In the genomic region with DNA sequence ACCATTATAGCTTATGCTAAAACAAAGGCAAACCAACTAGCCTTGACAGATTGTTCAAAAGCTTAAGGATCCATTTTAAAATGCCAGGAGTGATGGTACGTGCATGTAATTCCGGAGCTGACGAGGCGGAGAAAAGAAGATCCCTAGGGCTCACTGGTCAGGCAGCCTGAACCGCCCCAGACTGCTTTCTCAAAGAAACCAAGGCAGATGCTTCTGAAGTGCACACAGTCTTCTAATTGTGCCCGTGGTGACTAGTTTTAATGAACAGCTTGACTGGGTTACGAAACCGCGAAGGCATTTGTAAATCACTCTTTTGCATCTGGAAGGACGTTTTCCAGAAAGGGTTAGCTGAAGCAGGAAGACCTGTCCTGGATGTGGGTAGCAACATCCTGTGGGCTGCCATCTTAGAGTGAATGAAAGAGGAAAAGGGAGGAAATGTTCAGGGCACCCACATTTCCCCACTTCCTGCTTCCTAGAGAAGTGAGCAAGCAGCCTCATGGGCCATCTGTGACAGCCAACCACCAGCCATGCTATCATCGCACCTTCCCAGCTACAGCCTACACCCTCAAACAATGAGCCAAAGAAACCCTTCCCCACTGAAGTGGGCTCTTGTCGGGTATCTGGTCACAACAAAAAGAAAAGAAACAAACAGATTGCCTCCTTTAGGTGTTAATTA, we compare ENCODE assay signal across 12 mouse cellular contexts.
A peak's percentile ranks its signal among the peaks of the same experiment; 100 is the strongest.
DNase-seq lines count a peak whose midpoint lies in the region; ATAC-seq and TF ChIP-seq lines count a peak whose summit lies in the region.
"Had no signal": no experiment of that assay in that cellular context is flagged by ENCODE, and none has a peak within 500 bp of the region (broad histone marks: within the 10 kb centered on the region; RNA-seq: fewer than 3 reads in every experiment).

No protein-coding gene starts in this region.

- TF ChIP-seq CTCF in gastrocnemius, adult 2 months (IDR thresholded peaks at IDR 0.05): no peak

- peak; percentile 60; the same call in 1 of the 2 replicates for ATAC-seq in midbrain, embryonic 13.5 days
- ATAC-seq: forebrain, postnatal 0 days; liver, embryonic 12.5 days had no signal

- 75% methylated on average over 12 of the region's 12 CpGs for WGBS in midbrain, embryonic 13.5 days
- 78% methylated on average over 12 of the region's 12 CpGs for WGBS in midbrain, embryonic 10.5 days
- WGBS in heart, embryonic 10.5 days: 82% methylated on average over 12 of the region's 12 CpGs

- H3K27me3 ChIP-seq in midbrain, embryonic 13.5 days: no peaks in the 10 kb centered on the region
- no peaks in the 10 kb centered on the region for H3K27me3 ChIP-seq in midbrain, embryonic 10.5 days (ENCODE audit: low read depth, poor library complexity, severe bottlenecking)
- H3K27me3 ChIP-seq in heart, embryonic 10.5 days (ENCODE audit: insufficient read depth, poor library complexity, severe bottlenecking): no peaks in the 10 kb centered on the region
- H3K27me3 ChIP-seq: liver, embryonic 12.5 days had no signal

- H3K4me3 ChIP-seq in gastrocnemius, adult 2 months: no peak overlapping the region
- no peak overlapping the region for H3K4me3 ChIP-seq in midbrain, embryonic 13.5 days (replicated peaks)
- H3K4me3 ChIP-seq in midbrain, embryonic 10.5 days: no peak overlapping the region
- no peak overlapping the region for H3K4me3 ChIP-seq in heart, embryonic 10.5 days
- H3K4me3 ChIP-seq: liver, embryonic 12.5 days had no signal

- H3K9ac ChIP-seq in midbrain, embryonic 13.5 days (replicated peaks): no peak overlapping the region
- H3K9ac ChIP-seq: forebrain, postnatal 0 days; liver, embryonic 12.5 days had no signal

- no peak overlapping the region for H3K4me2 ChIP-seq in midbrain, embryonic 13.5 days (replicated peaks)
- H3K4me2 ChIP-seq: liver, embryonic 12.5 days had no signal

- DNase-seq in gastrocnemius, adult 2 months: no peak
- no peak for DNase-seq in gastrocnemius, adult 18-20 months (ENCODE audit: low spot score)
- no peak for DNase-seq in midbrain, embryonic 10.5 days (ENCODE audit: low spot score)
- DNase-seq in R1 (ENCODE audit: low read depth, low spot score): peak; percentile 35
- peak; percentile 16 to 56 for DNase-seq in left cerebral cortex, adult 9 months (ENCODE audit: low spot score in 2 of 2)
- no peak for DNase-seq in T-cell, adult 2 months (ENCODE audit: low spot score)
- DNase-seq in heart, embryonic 10.5 days (ENCODE audit: low spot score): no peak
- DNase-seq: adrenal gland, postnatal 36 days; forebrain, postnatal 0 days; heart, adult 11 months had no signal

- no peaks in the 10 kb centered on the region for H3K36me3 ChIP-seq in midbrain, embryonic 13.5 days
- H3K36me3 ChIP-seq in midbrain, embryonic 10.5 days: no peaks in the 10 kb centered on the region
- H3K36me3 ChIP-seq in heart, embryonic 10.5 days: no peaks in the 10 kb centered on the region
- H3K36me3 ChIP-seq: liver, embryonic 12.5 days had no signal

- intact Hi-C loops in gastrocnemius, adult 2 months (cut with DNase I): no loop called here

- no peaks in the 10 kb centered on the region for H3K4me1 ChIP-seq in midbrain, embryonic 13.5 days (replicated peaks)
- H3K4me1 ChIP-seq in midbrain, embryonic 10.5 days: no peaks in the 10 kb centered on the region
- H3K4me1 ChIP-seq in heart, embryonic 10.5 days: no peaks in the 10 kb centered on the region
- H3K4me1 ChIP-seq: liver, embryonic 12.5 days had no signal

- no peaks in the 10 kb centered on the region for H3K9me3 ChIP-seq in midbrain, embryonic 13.5 days
- H3K9me3 ChIP-seq in midbrain, embryonic 10.5 days (replicated peaks): no peaks in the 10 kb centered on the region
- no peaks in the 10 kb centered on the region for H3K9me3 ChIP-seq in heart, embryonic 10.5 days
- H3K9me3 ChIP-seq: liver, embryonic 12.5 days had no signal

- peak overlapping the region; percentile 32 for H3K27ac ChIP-seq in gastrocnemius, adult 2 months
- no peak overlapping the region for H3K27ac ChIP-seq in midbrain, embryonic 13.5 days
- H3K27ac ChIP-seq in midbrain, embryonic 10.5 days (replicated peaks): no peak overlapping the region
- H3K27ac ChIP-seq in heart, embryonic 10.5 days: no peak overlapping the region
- H3K27ac ChIP-seq: liver, embryonic 12.5 days had no signal

Comparison
In these comparisons a context has a peak if more than half of its experiments do, and no peak if none do; other contexts are left out.
1. DNase-seq: peak in R1 (single experiment) and left cerebral cortex, adult 9 months (2 of 2); none in gastrocnemius, adult 2 months (single experiment), gastrocnemius, adult 18-20 months (single experiment), midbrain, embryonic 10.5 days (single experiment), T-cell, adult 2 months (single experiment) and heart, embryonic 10.5 days (single experiment).